In the genomic region with DNA sequence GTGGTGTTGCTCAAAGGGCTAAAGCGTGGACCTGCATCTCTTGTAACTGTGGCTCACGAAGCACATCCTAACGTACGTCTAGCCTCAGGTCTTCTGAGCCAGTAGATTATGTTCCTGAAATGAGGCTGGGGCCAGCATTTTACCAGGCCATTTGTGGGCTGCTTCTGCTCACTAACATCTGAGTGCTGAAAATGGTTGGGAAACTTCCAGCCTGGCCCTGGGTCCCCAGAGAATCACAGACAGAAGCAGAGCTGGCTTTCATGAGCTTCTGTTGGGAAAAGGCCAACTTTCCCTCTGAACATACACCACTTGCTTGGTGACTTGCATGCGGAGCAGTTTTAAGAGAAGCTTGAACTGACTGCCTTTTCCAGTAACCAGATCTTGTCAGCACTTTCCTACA, we compare ENCODE assay signal across 11 mouse cellular contexts.
A peak's percentile ranks its signal among the peaks of the same experiment; 100 is the strongest.
DNase-seq lines count a peak whose midpoint lies in the region; ATAC-seq lines count a peak whose summit lies in the region.
"Had no signal": no experiment of that assay in that cellular context is flagged by ENCODE, and none has a peak within 500 bp of the region (broad histone marks: within the 10 kb centered on the region; RNA-seq: fewer than 3 reads in every experiment).

No protein-coding gene starts in this region.

- no peak for ATAC-seq in heart, embryonic 11.5 days (replicated peaks; ENCODE audit: insufficient number of reproducible peaks, low FRiP score, low TSS enrichment)
- ATAC-seq in liver, embryonic 13.5 days (ENCODE audit: low read depth), result no peak
- no peak for ATAC-seq in liver, embryonic 11.5 days (replicated peaks; ENCODE audit: low FRiP score)
- no peak for ATAC-seq in intestine, embryonic 15.5 days
- ATAC-seq in CD4-positive, CD25-positive, alpha-beta regulatory T cell, adult 4 months, result no peak

- H3K27ac ChIP-seq in heart, embryonic 11.5 days (ENCODE audit: low read depth, low read length), result no peak overlapping the region
- H3K27ac ChIP-seq in liver, embryonic 13.5 days, result no peak overlapping the region; the same call in 1 of the 2 replicates
- no peak overlapping the region for H3K27ac ChIP-seq in liver, embryonic 11.5 days (ENCODE audit: low read depth, low read length)
- H3K27ac ChIP-seq in intestine, embryonic 15.5 days, result 0 out of 2 replicates have a peak overlapping the region, but pooled peaks have one; percentile 27
- H3K27ac ChIP-seq: stomach, postnatal 0 days had no signal

- no peaks in the 10 kb centered on the region for H3K9me3 ChIP-seq in heart, embryonic 11.5 days (replicated peaks; ENCODE audit: control insufficient read depth, low read length)
- no peaks in the 10 kb centered on the region for H3K9me3 ChIP-seq in liver, embryonic 13.5 days (replicated peaks)
- H3K9me3 ChIP-seq in liver, embryonic 11.5 days (ENCODE audit: control insufficient read depth, low read length), result no peaks in the 10 kb centered on the region
- H3K9me3 ChIP-seq in intestine, embryonic 15.5 days, result no peaks in the 10 kb centered on the region

- H3K36me3 ChIP-seq in heart, embryonic 11.5 days (ENCODE audit: control insufficient read depth, insufficient read depth, low read length), result no peaks in the 10 kb centered on the region
- H3K36me3 ChIP-seq in liver, embryonic 13.5 days, result no peaks in the 10 kb centered on the region
- no peaks in the 10 kb centered on the region for H3K36me3 ChIP-seq in liver, embryonic 11.5 days (ENCODE audit: control insufficient read depth, insufficient read depth, low read length)
- H3K36me3 ChIP-seq in intestine, embryonic 15.5 days, result no peaks in the 10 kb centered on the region

- no peaks in the 10 kb centered on the region for H3K27me3 ChIP-seq in heart, embryonic 11.5 days (ENCODE audit: control insufficient read depth, insufficient read depth, low read length)
- no peaks in the 10 kb centered on the region for H3K27me3 ChIP-seq in liver, embryonic 13.5 days
- H3K27me3 ChIP-seq in liver, embryonic 11.5 days (replicated peaks; ENCODE audit: control insufficient read depth, insufficient read depth, low read length), result no peaks in the 10 kb centered on the region
- no peaks in the 10 kb centered on the region for H3K27me3 ChIP-seq in intestine, embryonic 15.5 days (replicated peaks)

- no peak overlapping the region for H3K4me3 ChIP-seq in heart, embryonic 11.5 days (ENCODE audit: low read depth, low read length)
- no peak overlapping the region for H3K4me3 ChIP-seq in liver, embryonic 13.5 days (replicated peaks)
- H3K4me3 ChIP-seq in liver, embryonic 11.5 days (ENCODE audit: low read depth, low read length), result no peak overlapping the region
- H3K4me3 ChIP-seq in intestine, embryonic 15.5 days (replicated peaks), result no peak overlapping the region

- H3K4me2 ChIP-seq in heart, embryonic 11.5 days, result no peak overlapping the region
- H3K4me2 ChIP-seq in liver, embryonic 13.5 days, result no peak overlapping the region
- no peak overlapping the region for H3K4me2 ChIP-seq in liver, embryonic 11.5 days
- H3K4me2 ChIP-seq in intestine, embryonic 15.5 days (replicated peaks), result no peak overlapping the region

- no peak overlapping the region for H3K9ac ChIP-seq in heart, embryonic 11.5 days (ENCODE audit: low read depth, low read length)
- peak overlapping the region; percentile 10; the same call in 1 of the 2 replicates for H3K9ac ChIP-seq in liver, embryonic 13.5 days
- H3K9ac ChIP-seq in liver, embryonic 11.5 days (ENCODE audit: low read depth, low read length), result no peak overlapping the region
- no peak overlapping the region for H3K9ac ChIP-seq in intestine, embryonic 15.5 days

- 66% methylated on average over 5 of the region's 5 CpGs for WGBS in heart, embryonic 11.5 days (ENCODE audit: insufficient replicate concordance)
- 78% methylated on average over 5 of the region's 5 CpGs for WGBS in liver, embryonic 13.5 days (ENCODE audit: insufficient replicate concordance)
- WGBS in liver, embryonic 11.5 days, result 86% methylated on average over 5 of the region's 5 CpGs
- 74% methylated on average over 5 of the region's 5 CpGs for whole genome bisulfite sequencing in intestine, embryonic 15.5 days

- DNase-seq in adrenal gland, postnatal 14 days, result peak; percentile 32
- no peak for DNase-seq in adrenal gland, postnatal 4 days (ENCODE audit: low spot score in 2 of 2)
- DNase-seq in heart, adult 9 months (ENCODE audit: low spot score in 2 of 2), result peak; percentile 11 to 35
- no peak for DNase-seq in liver, embryonic 13.5 days
- no peak for DNase-seq in liver, embryonic 11.5 days (ENCODE audit: low spot score)
- DNase-seq: adrenal gland, adult 8-10 months; right cerebral cortex, postnatal 25 days had no signal

- peaks cover 15% of the 10 kb centered on the region for H3K4me1 ChIP-seq in heart, embryonic 11.5 days (ENCODE audit: control insufficient read depth, insufficient read depth, low read length)
- peaks cover 34% of the 10 kb centered on the region for H3K4me1 ChIP-seq in liver, embryonic 13.5 days (replicated peaks)
- H3K4me1 ChIP-seq in liver, embryonic 11.5 days (replicated peaks; ENCODE audit: control insufficient read depth, insufficient read depth, low read length), result no peaks in the 10 kb centered on the region
- H3K4me1 ChIP-seq in intestine, embryonic 15.5 days (replicated peaks), result 0 out of 2 replicates have a peak, but pooled peaks cover 3% of the 10 kb centered on the region

Comparison
In these comparisons a context has a peak if more than half of its experiments do, and no peak if none do; other contexts are left out.
1. DNase-seq: peak in adrenal gland, postnatal 14 days (single experiment) and heart, adult 9 months (2 of 2); none in adrenal gland, postnatal 4 days (0 of 2), liver, embryonic 13.5 days (single experiment) and liver, embryonic 11.5 days (single experiment).